Mouse (Mus musculus) cortical plate, adult 2 months (tissue): ENCODE results near the gene Cfap157. TPM values are rescaled to one million over a fixed set of nuclear protein-coding genes. Genes with fewer than 3 reads are reported as not detected.

Experiments used
- H3K27ac ChIP-seq: fragments of 200-500 bp; 2 replicates; pipeline ENCODE4 v1.5.1; 2012; ENCODE audit warnings: low read length, control low read depth, inconsistent platforms; ENCODE audit not compliant: insufficient read depth
- H3K4me1 ChIP-seq: fragments of 200-500 bp; 2 replicates; pipeline ENCODE4 v1.6.1; 2011; ENCODE audit warnings: low read length; ENCODE audit not compliant: control insufficient read depth, insufficient read depth
- H3K4me3 ChIP-seq: fragments of 200-500 bp; 2 replicates; pipeline ENCODE4 v1.5.1; 2011; ENCODE audit warnings: mild to moderate bottlenecking, low read length, control low read depth; ENCODE audit not compliant: insufficient read depth
- CTCF ChIP-seq: fragments of 200-500 bp; IDR thresholded peaks from 2 replicates; pipeline ENCODE4 v1.5.1; 2011; ENCODE audit warnings: mild to moderate bottlenecking, control low read depth, low read length; ENCODE audit not compliant: insufficient read depth; ENCODE audit errors: extremely low read depth
- POLR2A ChIP-seq: fragments of 200-500 bp; IDR thresholded peaks from 2 replicates; pipeline ENCODE4 v1.6.1; 2011; ENCODE audit warnings: mild to moderate bottlenecking, low read length, control low read depth; ENCODE audit not compliant: insufficient read depth; ENCODE audit errors: extremely low read depth
- polyA plus RNA-seq: library from polyadenylated mRNA; depleted of rRNA; stranded (reverse); fragments of >200 nt; gene quantifications from 2 replicates; pipeline ENCODE4 v1.2.3, GENCODE M21; 2012

Gene Cfap157
- polyA plus RNA-seq, 1 experiment, result 0.35 TPM

GRCm38 (mm10) chr2:32787176-32787575 lies 2.9 kb upstream of the Cfap157 start:
- Histone ChIP-seq H3K27ac (no peak overlapping the region), H3K4me3 (no peak overlapping the region), H3K4me1 (peaks cover 1% of the 10 kb centered on the region; the same call in 1 of the 2 replicates)
- TF ChIP-seq POLR2A, result no peak
- peak; percentile 29; the same call in 1 of the 2 replicates for TF ChIP-seq CTCF

GRCm38 (mm10) chr2:32781710-32782109 lies 2.5 kb downstream of the Cfap157 start:
- H3K27ac ChIP-seq, result no peak overlapping the region
- H3K4me3 ChIP-seq, result no peak overlapping the region
- peaks cover 1% of the 10 kb centered on the region; the same call in 1 of the 2 replicates for H3K4me1 ChIP-seq
- TF ChIP-seq CTCF (no peak), POLR2A (no peak)

GRCm38 (mm10) chr2:32779714-32780113 lies 4.5 kb downstream of the Cfap157 start:
- TF ChIP-seq POLR2A, result no peak
- no peak for TF ChIP-seq CTCF
- peaks cover 1% of the 10 kb centered on the region; the same call in 1 of the 2 replicates for H3K4me1 ChIP-seq
- H3K4me3 ChIP-seq, result no peak overlapping the region
- H3K27ac ChIP-seq, result no peak overlapping the region

GRCm38 (mm10) chr2:32779131-32779530 lies 5.1 kb downstream of the Cfap157 start:
- no peak overlapping the region for H3K4me3 ChIP-seq
- H3K27ac ChIP-seq, result no peak overlapping the region
- TF ChIP-seq CTCF (peak; percentile 88), POLR2A (no peak)
- H3K4me1 ChIP-seq, result peaks cover 1% of the 10 kb centered on the region; the same call in 1 of the 2 replicates

- Histone ChIP-seq H3K27ac (no peak overlapping the region), H3K4me1 (no peaks in the 10 kb centered on the region), H3K4me3 (no peak overlapping the region)
- no peak for TF ChIP-seq POLR2A
- no peak for TF ChIP-seq CTCF
Measured at GRCm38 (mm10) chr2:32778081-32778480, 6.1 kb downstream of the Cfap157 start.

- Histone ChIP-seq H3K4me1 (no peaks in the 10 kb centered on the region), H3K4me3 (peak overlapping the region; percentile 43; the same call in 1 of the 2 replicates), H3K27ac (no peak overlapping the region)
- no peak for TF ChIP-seq POLR2A
- TF ChIP-seq CTCF, result no peak
Measured at GRCm38 (mm10) chr2:32776192-32776591, 8.0 kb downstream of the Cfap157 start.

GRCm38 (mm10) chr2:32775359-32776074 lies 8.7 kb downstream of the Cfap157 start, which contains the start of the genes Ttc16 and Ptrh1:
TSS of gene Ttc16 (minus strand) at chr2:32775633.
TSS of gene Ptrh1 (plus strand) at chr2:32775786.
- Histone ChIP-seq H3K4me3 (peak within 1 kb of the TSS; percentile 43), H3K27ac (no peak within 1 kb of the TSS), H3K4me1 (no peaks in the 10 kb centered on the region)
- TF ChIP-seq CTCF (no peak), POLR2A (peak; percentile 66)

- TF ChIP-seq CTCF, result no peak
- no peak for TF ChIP-seq POLR2A
- Histone ChIP-seq H3K27ac (no peak overlapping the region), H3K4me1 (no peaks in the 10 kb centered on the region), H3K4me3 (no peak overlapping the region)
Measured at GRCm38 (mm10) chr2:32772626-32773279, 11.5 kb downstream of the Cfap157 start.

- TF ChIP-seq CTCF, result no peak
- TF ChIP-seq POLR2A, result no peak
- Histone ChIP-seq H3K4me1 (no peaks in the 10 kb centered on the region), H3K4me3 (no peak overlapping the region), H3K27ac (no peak overlapping the region)
Measured at GRCm38 (mm10) chr2:32771886-32772285, 12.3 kb downstream of the Cfap157 start.
